Mouse (Mus musculus) midbrain, embryonic 13.5 days (tissue): ENCODE results near the gene Cct3. TPM values are rescaled to one million over a fixed set of nuclear protein-coding genes. Genes with fewer than 3 reads are reported as not detected.
A peak's percentile ranks its signal among the peaks of the same experiment; 100 is the strongest.
"Not testable (repeated sequence)": the region's sequence is repeated elsewhere in the genome, so short reads cannot be mapped to it uniquely, and the experiment has no call there.

ENCODE experiments used
- ATAC-seq: fragments of 200-750 bp; cut with Nextera tagmentation; 2 replicates; pipeline ENCODE4 v1.8.0; 2017; ENCODE audit warnings: mild to moderate bottlenecking, moderate TSS enrichment, moderate library complexity
- H3K27ac ChIP-seq: fragments of 300-500 bp; sonication (generic); 2 replicates; pipeline ENCODE4 v1.5.1; 2015; ENCODE audit warnings: inconsistent platforms, mild to moderate bottlenecking, moderate library complexity
- H3K27me3 ChIP-seq: fragments of 300-500 bp; sonication (generic); 2 replicates; pipeline ENCODE4 v1.6.1; 2015; ENCODE audit warnings: mild to moderate bottlenecking, inconsistent platforms
- H3K36me3 ChIP-seq: fragments of 300-500 bp; sonication (generic); 2 replicates; pipeline ENCODE4 v1.6.1; 2015; ENCODE audit warnings: mild to moderate bottlenecking, inconsistent platforms
- H3K4me1 ChIP-seq: fragments of 300-500 bp; sonication (generic); replicated peaks from 2 replicates; pipeline ENCODE4 v1.6.1; 2015; ENCODE audit warnings: inconsistent platforms
- H3K4me2 ChIP-seq: fragments of 300-500 bp; sonication (generic); replicated peaks from 2 replicates; pipeline ENCODE4 v1.6.1; 2015; ENCODE audit warnings: moderate library complexity, mild to moderate bottlenecking, inconsistent platforms
- H3K4me3 ChIP-seq: fragments of 300-500 bp; sonication (generic); replicated peaks from 2 replicates; pipeline ENCODE4 v1.5.1; 2015; ENCODE audit warnings: mild to moderate bottlenecking, inconsistent platforms
- H3K9ac ChIP-seq: fragments of 300-500 bp; sonication (generic); replicated peaks from 2 replicates; pipeline ENCODE4 v1.6.1; 2015; ENCODE audit warnings: mild to moderate bottlenecking, inconsistent platforms
- H3K9me3 ChIP-seq: fragments of 300-500 bp; sonication (generic); 2 replicates; pipeline ENCODE4 v1.6.1; 2016; ENCODE audit warnings: mild to moderate bottlenecking, inconsistent platforms
- WGBS: fragments of 180-500 bp; shearing (Covaris S2); methylation state at CpG from one replicate; pipeline ENCODE4 v1.1.7; 2015; 5-methylcytosine and 5-hydroxymethylcytosine counted together
- polyA plus RNA-seq: library from polyadenylated mRNA; unstranded; fragments of >200 nt; fragmentation: Nextera tagmentation; extraction: Ambion mirVana; gene quantifications from 2 replicates; pipeline ENCODE4 v1.2.1, GENCODE M21; 2015

The Cct3 gene
- polyA plus RNA-seq: 529 and 545 TPM in 2 replicates

DNA sequence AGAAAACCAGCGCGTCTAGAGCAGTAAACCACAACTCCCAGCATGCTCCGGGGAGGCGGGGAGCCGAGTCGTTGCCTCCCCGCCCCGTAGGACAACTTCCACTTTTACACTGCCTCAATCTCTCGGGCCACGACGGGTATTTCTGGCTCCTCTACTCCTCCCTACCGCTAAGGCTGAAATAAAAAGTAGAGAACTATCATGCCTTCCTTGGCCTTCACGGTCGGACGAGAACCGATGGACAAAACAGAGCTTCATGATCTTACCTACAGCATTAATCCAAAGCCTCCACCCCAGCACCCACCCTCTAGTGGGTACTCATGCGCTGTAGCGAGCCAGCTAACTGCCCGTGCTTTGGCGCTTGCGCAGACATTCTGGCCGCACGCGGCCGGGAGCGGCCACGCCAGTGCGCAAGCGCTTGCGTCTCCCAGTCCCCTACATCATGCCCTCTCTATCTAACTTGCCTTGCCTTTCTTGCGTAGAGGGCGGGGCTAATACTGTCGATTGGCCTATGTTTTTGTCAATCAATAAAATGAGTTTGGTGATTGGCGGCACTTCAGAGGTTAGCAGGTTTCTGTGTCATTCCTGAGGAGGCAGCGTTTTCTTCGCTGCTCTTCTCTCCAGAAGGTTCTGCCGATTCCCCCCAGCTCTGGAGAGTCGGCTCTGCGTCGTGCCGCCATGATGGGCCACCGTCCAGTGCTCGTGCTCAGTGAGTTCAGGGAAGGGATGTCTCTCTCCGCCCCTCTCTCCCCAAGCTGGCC is at the start of gene Cct3, which contains the start of gene Tsacc:
TSS of gene Cct3 (plus strand) at position 556 of the 758 bp plus-strand sequence.
TSS of gene Tsacc (minus strand) at position 439 of the 758 bp plus-strand sequence.
- Histone ChIP-seq H3K36me3 (peaks cover 25% of the 10 kb centered on the region), H3K27ac (peak within 1 kb of the TSS; percentile 93), H3K9ac (peak within 1 kb of the TSS; percentile 85), H3K4me2 (peak within 1 kb of the TSS; percentile 93), H3K4me1 (peaks cover 26% of the 10 kb centered on the region), H3K4me3 (peak within 1 kb of the TSS; percentile 63), H3K27me3 (no peaks in the 10 kb centered on the region), H3K9me3 (no peaks in the 10 kb centered on the region)
- WGBS: under 1% methylated on average over 44 of the region's 44 CpGs
- ATAC-seq: peak; percentile 100

DNA sequence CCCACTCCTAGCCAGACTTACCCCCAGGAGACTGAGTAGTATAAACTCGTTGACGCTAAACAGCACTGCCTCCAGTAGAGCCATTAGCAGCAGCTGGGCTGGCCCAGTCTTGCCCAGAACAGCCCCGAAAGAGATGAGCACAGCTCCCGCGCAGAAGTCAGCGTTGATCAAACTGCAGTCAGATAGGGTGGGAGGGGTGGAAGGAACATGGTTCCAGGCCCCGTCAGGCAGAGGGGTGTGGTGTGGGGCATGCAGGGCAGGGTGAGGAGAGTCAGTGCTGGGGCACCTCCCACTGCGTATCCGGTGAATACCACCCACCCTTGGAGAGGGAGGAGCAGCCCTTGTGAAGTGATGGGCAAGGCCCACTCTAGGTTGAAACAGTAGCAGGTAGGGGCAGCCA is 49.2 kb upstream of the Cct3 start:
- peaks cover 57% of the 10 kb centered on the region for H3K27me3 ChIP-seq

DNA sequence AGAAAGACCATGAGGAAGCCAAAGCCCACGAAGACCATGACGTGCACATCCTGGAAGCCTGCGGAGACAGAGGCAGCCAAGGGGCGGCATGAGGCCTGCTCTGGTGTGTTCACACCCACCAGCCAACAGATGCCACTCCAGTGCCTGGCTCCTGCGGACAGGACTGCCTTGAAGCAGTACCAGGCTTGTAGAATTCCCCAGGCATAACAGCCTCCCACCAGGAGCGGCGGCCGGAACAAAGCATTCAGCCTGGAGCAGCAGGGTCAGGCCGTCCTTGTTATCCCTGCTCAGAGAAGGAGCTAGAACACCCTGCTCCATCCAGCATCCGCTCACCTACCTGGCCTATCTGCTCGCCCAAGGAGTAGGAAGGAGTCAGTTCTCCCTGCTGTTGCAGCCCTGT is 48.5 kb upstream of the Cct3 start:
- 56% methylated on average over 11 of the region's 11 CpGs for WGBS
- Histone ChIP-seq H3K4me2 (no peak overlapping the region), H3K27me3 (peaks cover 57% of the 10 kb centered on the region)

More for the DNA sequence above, 49.2 kb upstream of the Cct3 start:
- WGBS: 77% methylated on average over 9 of the region's 9 CpGs
- H3K4me1 ChIP-seq: peaks cover 11% of the 10 kb centered on the region
- no peak overlapping the region for H3K4me3 ChIP-seq
- H3K27ac ChIP-seq: no peak overlapping the region
- no peaks in the 10 kb centered on the region for H3K9me3 ChIP-seq
- no peaks in the 10 kb centered on the region for H3K36me3 ChIP-seq
- ATAC-seq: no peak
- H3K4me2 ChIP-seq: no peak overlapping the region
- no peak overlapping the region for H3K9ac ChIP-seq

DNA sequence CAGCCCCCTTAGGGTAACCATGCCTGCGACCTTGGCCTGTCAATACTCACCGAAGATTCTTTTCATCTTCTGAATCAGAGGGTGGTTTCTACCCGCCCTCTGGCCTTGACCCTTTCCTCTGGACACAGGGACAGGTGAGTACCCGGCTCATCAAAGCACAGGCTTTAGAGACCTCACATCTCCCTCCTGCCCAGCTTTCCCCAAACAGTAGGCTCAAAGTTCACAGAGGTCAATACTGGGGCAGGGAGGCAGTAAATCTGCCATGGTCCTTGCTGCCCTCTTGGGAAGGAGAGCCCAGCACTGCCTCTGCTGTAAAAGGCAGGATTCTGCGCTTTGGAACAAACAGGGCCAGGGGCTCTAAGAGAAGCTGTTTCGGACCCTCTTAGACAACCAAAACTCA is 44.2 kb upstream of the Cct3 start:
- peaks cover 51% of the 10 kb centered on the region for H3K27me3 ChIP-seq
- ATAC-seq: no peak
- H3K4me2 ChIP-seq: no peak overlapping the region
- 73% methylated on average over 6 of the region's 6 CpGs for WGBS
- peaks cover 8% of the 10 kb centered on the region for H3K4me1 ChIP-seq
- no peak overlapping the region for H3K4me3 ChIP-seq
- H3K9ac ChIP-seq: no peak overlapping the region
- no peak overlapping the region for H3K27ac ChIP-seq
- no peaks in the 10 kb centered on the region for H3K9me3 ChIP-seq
- no peaks in the 10 kb centered on the region for H3K36me3 ChIP-seq

More for the DNA sequence above, 48.5 kb upstream of the Cct3 start:
- no peaks in the 10 kb centered on the region for H3K9me3 ChIP-seq
- no peak overlapping the region for H3K4me3 ChIP-seq
- H3K9ac ChIP-seq: peak overlapping the region; percentile 16; the same call in 1 of the 2 replicates
- no peaks in the 10 kb centered on the region for H3K36me3 ChIP-seq
- peaks cover 4% of the 10 kb centered on the region; the same call in 1 of the 2 replicates for H3K4me1 ChIP-seq
- no peak for ATAC-seq
- H3K27ac ChIP-seq: no peak overlapping the region

DNA sequence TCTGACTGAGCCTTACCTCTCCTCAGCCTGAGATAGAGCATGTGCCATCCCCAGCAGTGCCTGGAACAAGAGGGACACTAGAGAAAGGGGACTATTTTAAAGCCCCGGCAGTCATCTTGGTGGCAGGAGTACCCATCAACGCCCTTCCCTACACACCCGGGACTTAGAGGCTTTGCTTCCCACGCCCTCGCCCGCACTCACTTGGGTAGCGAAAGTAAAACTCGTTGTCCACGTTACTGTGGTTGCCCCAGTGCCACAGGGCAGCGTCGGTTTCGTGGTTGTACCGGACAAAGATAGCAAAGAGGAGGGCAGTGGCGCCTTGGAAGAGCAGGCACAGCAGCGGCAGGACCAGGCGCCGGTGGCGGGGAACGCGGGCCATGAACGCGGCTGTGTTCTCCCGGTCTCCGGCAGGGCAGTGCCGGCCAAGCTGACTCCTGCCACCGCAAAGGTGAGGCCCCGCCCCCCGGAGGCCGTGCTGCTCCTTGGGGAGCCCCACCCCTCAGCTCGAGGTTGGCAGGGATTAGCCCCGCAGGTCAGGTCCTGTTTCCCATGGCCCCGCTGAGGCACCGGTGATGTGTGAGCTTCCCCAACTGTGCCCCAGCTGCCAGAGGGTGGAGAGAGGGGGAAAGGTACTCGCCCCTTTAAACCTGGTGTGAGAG is 42.5 kb upstream of the Cct3 start, which contains the start of gene Rhbg:
TSS of gene Rhbg (minus strand) at position 442 of the 659 bp plus-strand sequence.
- H3K9ac ChIP-seq: peak within 1 kb of the TSS; percentile 62
- ATAC-seq: 0 out of 2 replicates have a peak, but pooled peaks have one; percentile 34
- H3K4me3 ChIP-seq: peak within 1 kb of the TSS; percentile 34
- no peaks in the 10 kb centered on the region for H3K9me3 ChIP-seq
- H3K27ac ChIP-seq: no peak within 1 kb of the TSS
- H3K4me1 ChIP-seq: peaks cover 8% of the 10 kb centered on the region
- peaks cover 45% of the 10 kb centered on the region for H3K27me3 ChIP-seq
- H3K4me2 ChIP-seq: peak within 1 kb of the TSS; percentile 59
- WGBS: 2% methylated on average over 34 of the region's 34 CpGs
- H3K36me3 ChIP-seq: no peaks in the 10 kb centered on the region

DNA sequence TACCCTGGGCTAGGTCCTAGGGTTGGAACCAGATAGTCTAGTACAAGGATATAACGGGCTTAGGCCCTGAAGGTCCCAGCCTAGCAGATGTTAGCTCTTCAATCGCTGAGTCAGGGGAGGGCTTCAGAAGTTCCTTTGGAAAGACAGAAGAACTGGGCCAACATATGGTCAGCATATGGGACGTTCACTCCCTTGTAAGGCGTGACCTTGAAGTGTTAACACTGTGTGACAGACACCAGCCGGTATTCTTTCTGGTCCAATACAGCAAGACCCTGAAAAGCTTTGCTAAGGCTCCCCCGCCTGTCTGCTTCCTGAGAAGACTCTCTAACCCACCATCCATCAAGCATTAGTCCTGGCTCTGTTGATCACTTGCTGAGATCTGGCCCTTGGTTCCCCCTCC is 41.0 kb upstream of the Cct3 start:
- 83% methylated on average over 6 of the region's 6 CpGs for WGBS
- no peak overlapping the region for H3K9ac ChIP-seq
- peaks cover 8% of the 10 kb centered on the region for H3K4me1 ChIP-seq
- H3K9me3 ChIP-seq: no peaks in the 10 kb centered on the region
- ATAC-seq: no peak
- peaks cover 45% of the 10 kb centered on the region for H3K27me3 ChIP-seq
- H3K4me2 ChIP-seq: no peak overlapping the region
- no peak overlapping the region for H3K4me3 ChIP-seq
- H3K36me3 ChIP-seq: no peaks in the 10 kb centered on the region
- no peak overlapping the region for H3K27ac ChIP-seq

DNA sequence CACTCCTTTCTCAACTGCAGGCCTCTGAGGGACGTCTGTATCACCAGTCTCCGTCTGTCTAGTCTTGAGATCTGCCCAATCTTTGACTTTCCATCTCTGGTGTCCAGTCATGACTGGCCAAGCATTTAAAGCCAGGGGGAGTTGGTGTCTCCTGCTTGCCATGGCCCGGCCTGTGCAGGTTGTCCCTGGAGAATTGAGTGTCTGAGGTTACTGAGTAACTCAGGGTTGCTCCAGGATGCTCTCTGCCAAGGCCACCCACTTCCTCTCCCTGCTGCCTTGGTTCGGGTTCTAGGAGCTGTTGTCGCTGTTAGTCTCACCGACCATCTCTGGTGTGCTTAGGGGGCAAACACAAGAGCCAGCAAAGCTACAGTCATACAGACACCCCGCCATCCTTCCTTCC is 40.5 kb upstream of the Cct3 start:
- no peaks in the 10 kb centered on the region for H3K9me3 ChIP-seq
- no peak overlapping the region for H3K9ac ChIP-seq
- no peak overlapping the region for H3K27ac ChIP-seq
- no peak for ATAC-seq
- peaks cover 8% of the 10 kb centered on the region for H3K4me1 ChIP-seq
- no peak overlapping the region for H3K4me2 ChIP-seq
- H3K4me3 ChIP-seq: no peak overlapping the region
- WGBS: 80% methylated on average over 7 of the region's 7 CpGs
- H3K27me3 ChIP-seq: peaks cover 45% of the 10 kb centered on the region
- no peaks in the 10 kb centered on the region for H3K36me3 ChIP-seq

DNA sequence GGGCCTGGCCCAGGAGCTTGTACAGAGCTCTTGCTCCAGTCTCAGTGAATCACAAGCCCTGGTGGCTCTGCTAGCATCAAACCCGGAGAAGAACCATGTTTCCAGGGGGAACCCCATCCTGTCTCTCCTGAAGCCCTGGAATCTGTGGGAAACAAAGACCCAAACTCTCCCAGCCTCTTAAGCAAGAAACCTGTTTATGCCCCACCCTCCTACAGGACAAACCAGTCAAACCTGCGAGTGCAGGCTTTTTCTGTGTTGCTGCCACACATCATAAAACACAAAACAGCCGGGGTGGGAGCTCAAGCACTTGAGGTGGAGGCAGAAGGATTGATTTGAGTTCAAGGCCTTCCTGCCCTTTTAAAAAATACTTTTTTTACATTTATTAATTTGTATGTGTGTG is 34.6 kb upstream of the Cct3 start:
- Histone ChIP-seq H3K4me1 (no peaks in the 10 kb centered on the region), H3K27me3 (peaks cover 3% of the 10 kb centered on the region; the same call in 1 of the 2 replicates), H3K9me3 (peaks cover 5% of the 10 kb centered on the region; the same call in 1 of the 2 replicates), H3K4me2 (no peak overlapping the region), H3K27ac (no peak overlapping the region), H3K4me3 (no peak overlapping the region), H3K9ac (no peak overlapping the region), H3K36me3 (no peaks in the 10 kb centered on the region)
- ATAC-seq: no peak
- 71% methylated on average over 3 of the region's 3 CpGs for whole genome bisulfite sequencing

DNA sequence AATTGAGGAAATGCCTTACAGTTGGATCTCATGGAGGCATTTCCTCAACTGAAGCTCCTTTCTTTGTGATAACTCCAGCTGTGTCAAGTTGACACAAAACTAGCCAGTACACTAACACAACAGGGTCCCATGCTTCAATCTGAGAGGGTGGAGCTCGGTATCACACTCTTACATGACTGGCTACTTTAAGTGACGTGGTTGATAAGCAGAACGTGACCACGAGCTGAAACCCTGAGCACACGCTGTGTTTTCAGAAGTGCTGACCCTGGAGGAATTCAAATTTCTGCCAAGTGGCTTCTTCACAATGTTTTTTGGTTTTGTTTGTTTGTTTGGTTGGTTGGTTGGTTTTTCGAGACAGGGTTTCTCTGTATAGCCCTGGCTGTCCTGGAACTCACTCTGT is 28.9 kb upstream of the Cct3 start:
- 89% methylated on average over 6 of the region's 6 CpGs for WGBS
- H3K9ac ChIP-seq, H3K27ac ChIP-seq, H3K4me1 ChIP-seq, H3K9me3 ChIP-seq, H3K27me3 ChIP-seq, H3K36me3 ChIP-seq, H3K4me3 ChIP-seq, ATAC-seq, H3K4me2 ChIP-seq: not testable (repeated sequence)

DNA sequence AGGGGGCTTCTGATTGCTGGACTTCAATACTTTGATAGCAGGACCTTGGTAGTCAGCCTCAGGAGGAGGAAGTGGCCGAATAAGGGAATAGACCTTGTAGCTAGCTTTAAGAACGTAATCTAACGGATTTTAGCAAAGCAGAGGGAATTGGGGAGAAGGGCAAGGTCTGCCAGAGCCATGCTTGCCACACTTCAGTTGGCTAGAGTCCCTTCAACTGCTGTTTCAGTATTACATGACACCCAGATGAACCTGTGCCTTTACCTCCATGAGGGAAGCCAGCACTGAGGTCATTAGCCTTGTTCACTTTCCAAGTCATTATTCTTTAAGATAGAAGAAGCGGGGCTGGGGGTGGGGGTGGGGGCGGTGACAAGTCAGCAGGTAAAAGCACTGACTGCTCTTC is 27.9 kb upstream of the Cct3 start:
- WGBS: 92% methylated on average over 5 of the region's 5 CpGs
- Histone ChIP-seq H3K4me2 (no peak overlapping the region), H3K9ac (no peak overlapping the region), H3K27me3 (no peaks in the 10 kb centered on the region), H3K36me3 (no peaks in the 10 kb centered on the region), H3K4me1 (no peaks in the 10 kb centered on the region), H3K9me3 (peaks cover 5% of the 10 kb centered on the region; the same call in 1 of the 2 replicates), H3K27ac (no peak overlapping the region), H3K4me3 (no peak overlapping the region)
- ATAC-seq: no peak

DNA sequence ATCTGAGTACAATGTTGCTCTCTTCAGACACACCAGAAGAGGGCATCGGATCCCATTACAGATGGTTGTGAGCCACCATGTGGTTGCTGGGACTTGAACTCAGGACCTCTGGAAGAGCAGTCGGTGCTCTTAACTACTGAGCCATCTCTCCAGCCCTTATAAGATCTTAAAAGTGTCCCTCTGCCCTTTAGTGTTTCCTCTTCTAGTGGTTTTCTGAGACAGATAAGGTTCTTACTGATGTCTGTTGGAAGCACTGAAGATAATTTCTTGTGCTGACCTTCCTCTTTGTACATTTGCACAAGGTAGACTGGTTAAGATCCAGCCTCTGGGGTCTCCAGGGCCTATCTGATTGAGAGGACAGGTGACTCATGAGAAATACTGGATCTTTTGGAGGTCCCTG is 25.6 kb upstream of the Cct3 start:
- ATAC-seq, H3K36me3 ChIP-seq, H3K4me2 ChIP-seq, H3K9ac ChIP-seq, H3K9me3 ChIP-seq, H3K27ac ChIP-seq, H3K4me3 ChIP-seq, H3K4me1 ChIP-seq, H3K27me3 ChIP-seq: not testable (repeated sequence)
- 95% methylated on average over 2 of the region's 2 CpGs for WGBS

DNA sequence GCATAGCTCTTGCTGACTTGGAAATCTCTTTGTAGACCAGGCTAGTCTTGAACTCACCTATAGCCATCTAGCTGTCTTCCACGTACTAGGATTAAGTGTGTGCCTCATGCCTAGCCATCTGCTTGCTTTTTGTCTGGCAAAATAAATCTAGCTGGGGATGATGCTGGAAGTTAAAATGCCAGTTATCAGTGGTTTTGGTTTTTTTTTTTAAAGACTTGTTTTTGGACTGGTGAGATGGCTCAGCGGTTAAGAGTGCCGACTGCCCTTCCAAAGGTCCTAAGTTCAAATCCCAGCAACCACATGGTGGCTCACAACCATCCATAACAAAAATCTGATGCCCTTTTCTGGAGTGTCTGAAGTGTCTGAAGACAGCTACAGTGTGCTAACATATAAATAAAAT is 25.1 kb upstream of the Cct3 start:
- WGBS: 92% methylated on average over 3 of the region's 3 CpGs
- Histone ChIP-seq H3K4me3 (no peak overlapping the region), H3K27me3 (no peaks in the 10 kb centered on the region), H3K9ac (no peak overlapping the region), H3K4me1 (no peaks in the 10 kb centered on the region), H3K9me3 (no peaks in the 10 kb centered on the region), H3K27ac (no peak overlapping the region), H3K4me2 (no peak overlapping the region), H3K36me3 (no peaks in the 10 kb centered on the region)
- no peak for ATAC-seq
